Mouse (Mus musculus): ENCODE data around the gene Fam155a. TPM values are rescaled to one million over a fixed set of nuclear protein-coding genes. Genes with fewer than 3 reads are reported as not detected.
"Not testable (repeated sequence)": the region's sequence is repeated elsewhere in the genome, so short reads cannot be mapped to it uniquely, and the experiment has no call there.

Gene Fam155a
- 17.1 and 18.9 TPM in 2 replicates for polyA plus RNA-seq (2015; fragmentation: Nextera tagmentation; extraction: Ambion mirVana)

DNA sequence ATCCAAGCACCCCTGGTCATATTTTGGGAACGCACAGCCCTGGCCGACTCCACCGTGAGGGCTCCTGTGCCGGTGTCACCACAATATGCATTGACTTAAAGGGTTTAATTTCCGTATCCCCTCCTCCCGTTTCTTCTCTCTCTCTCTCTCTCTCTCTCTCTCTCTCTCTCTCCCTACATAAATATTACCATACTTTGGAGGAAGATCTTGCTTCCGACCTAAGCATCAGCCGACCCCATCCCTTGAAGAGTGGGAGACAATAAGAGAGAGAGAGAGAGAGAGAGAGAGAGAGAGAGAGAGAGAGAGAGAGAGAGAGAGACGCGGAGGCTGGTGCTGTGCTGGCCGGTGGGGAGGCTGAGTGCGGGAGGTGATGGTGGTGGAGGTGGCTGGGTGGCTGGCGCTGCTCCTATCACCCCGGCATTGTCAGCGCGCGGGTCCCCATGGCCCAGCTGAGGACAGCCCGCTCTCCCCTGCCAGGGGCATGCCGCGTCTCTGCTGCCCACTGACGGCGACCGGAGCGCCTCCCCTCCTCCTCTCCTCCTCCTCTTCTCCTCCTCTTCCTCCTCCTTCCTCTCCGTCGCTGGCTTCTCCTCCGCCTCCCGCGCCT is at the start of gene Fam155a:
Fam155a (minus strand) TSS at position 163 of the 607 bp plus-strand sequence.
- Histone ChIP-seq H3K9me3 (no peaks in the 10 kb centered on the region), H3K4me1 (peaks cover 22% of the 10 kb centered on the region), H3K9ac (replicated peaks) (peak within 1 kb of the TSS; percentile 66), H3K27ac (replicated peaks) (peak within 1 kb of the TSS; percentile 84), H3K27me3 (no peaks in the 10 kb centered on the region), H3K4me3 (peak within 1 kb of the TSS; percentile 79), H3K4me2 (replicated peaks) (peak within 1 kb of the TSS; percentile 89), H3K36me3 (no peaks in the 10 kb centered on the region)
- 2% methylated on average over 23 of the region's 29 CpGs for WGBS
- peak; percentile 81 for ATAC-seq (replicated peaks)

DNA sequence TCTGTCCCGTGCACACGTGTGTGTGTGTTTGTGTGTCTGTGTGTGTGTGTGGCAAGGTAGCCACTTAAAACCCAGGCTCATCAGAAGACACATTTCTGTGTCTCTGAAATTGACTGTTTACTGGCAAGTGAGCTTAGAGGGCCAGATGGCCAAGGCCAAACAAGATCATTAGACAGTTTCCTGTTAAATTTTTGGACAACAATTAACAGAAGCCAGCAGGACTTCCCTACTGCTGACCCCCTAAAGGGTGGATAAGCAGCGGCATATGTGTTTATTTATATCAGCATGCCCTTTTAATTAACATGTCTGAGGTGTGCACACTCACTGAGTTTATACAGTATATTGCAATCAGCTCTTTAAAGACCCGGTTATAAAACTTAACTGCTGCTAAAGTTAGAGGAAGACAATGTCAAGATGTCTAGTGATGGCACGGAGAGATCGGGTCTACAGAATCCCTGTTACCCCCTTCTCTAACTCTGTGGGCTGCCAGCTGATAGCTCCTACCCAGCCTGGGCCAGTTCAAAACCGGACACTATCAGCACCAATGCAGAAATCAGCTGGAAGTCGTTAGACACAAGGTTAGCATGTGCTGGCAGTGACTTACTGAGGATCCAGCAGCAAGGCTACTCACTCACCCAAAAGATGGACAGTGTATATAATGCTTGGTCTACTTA is 42.4 kb upstream of the Fam155a start:
- no peak overlapping the region for H3K27ac ChIP-seq (replicated peaks)
- H3K27me3 ChIP-seq, result no peaks in the 10 kb centered on the region
- H3K4me1 ChIP-seq, result peaks cover 9% of the 10 kb centered on the region; the same call in 1 of the 2 replicates
- H3K4me3 ChIP-seq, result no peak overlapping the region
- H3K9ac ChIP-seq (replicated peaks), result no peak overlapping the region
- WGBS, result 75% methylated on average over 8 of the region's 8 CpGs
- H3K36me3 ChIP-seq, result no peaks in the 10 kb centered on the region
- ATAC-seq (replicated peaks), result no peak
- no peak overlapping the region for H3K4me2 ChIP-seq (replicated peaks)
- H3K9me3 ChIP-seq, result no peaks in the 10 kb centered on the region

DNA sequence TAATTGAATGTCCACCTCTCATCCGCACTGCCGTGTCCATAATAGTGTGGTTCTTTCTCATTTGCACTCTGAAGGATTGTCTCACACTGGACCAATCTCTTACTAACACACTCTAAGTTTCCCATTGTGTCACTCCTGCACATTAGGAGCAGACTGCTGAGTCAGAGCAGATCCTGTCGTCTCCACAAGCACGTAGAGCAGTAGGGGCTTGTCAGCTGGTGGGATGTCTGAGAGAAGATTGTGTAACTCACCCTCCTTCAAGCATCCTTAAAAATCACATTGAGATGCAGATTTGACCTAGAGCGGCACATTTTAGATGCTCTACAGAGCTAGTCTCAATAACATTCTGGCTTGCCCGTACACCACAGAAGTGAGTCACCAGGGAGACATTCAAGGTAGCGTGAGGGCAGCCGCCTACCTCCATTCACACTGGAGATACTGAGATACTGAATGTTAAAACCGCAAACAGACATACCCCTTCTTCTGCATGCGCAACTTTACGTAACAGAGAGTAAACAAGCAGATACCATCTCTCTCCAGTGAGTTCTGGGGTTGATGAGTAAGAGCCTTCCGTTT is 40.1 kb upstream of the Fam155a start:
- Histone ChIP-seq H3K27ac (replicated peaks) (no peak overlapping the region), H3K27me3 (no peaks in the 10 kb centered on the region), H3K9me3 (no peaks in the 10 kb centered on the region), H3K4me3 (no peak overlapping the region), H3K4me2 (replicated peaks) (no peak overlapping the region), H3K9ac (replicated peaks) (no peak overlapping the region), H3K4me1 (no peaks in the 10 kb centered on the region), H3K36me3 (no peaks in the 10 kb centered on the region)
- ATAC-seq (replicated peaks), result no peak
- 72% methylated on average over 12 of the region's 12 CpGs for WGBS

DNA sequence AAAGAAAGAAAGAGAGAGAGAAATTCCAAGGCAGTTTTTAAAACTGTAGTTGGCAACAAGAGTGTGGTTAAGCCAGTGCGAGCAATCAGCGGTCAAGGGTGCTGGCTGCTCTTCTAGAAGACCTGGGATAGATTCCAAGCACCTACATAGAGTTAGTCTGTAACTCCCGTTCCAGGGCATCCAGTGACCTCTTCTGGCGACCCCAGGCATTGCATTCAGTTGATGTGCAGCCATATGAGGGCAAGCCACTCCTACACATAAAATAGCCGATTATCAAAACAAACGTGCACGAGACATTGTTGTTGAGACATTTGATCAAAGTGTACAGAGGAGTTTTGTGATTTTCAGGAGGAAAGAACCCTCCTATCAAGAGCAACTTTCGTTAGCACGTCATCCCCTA is 37.6 kb upstream of the Fam155a start:
- Histone ChIP-seq H3K27ac (replicated peaks) (no peak overlapping the region), H3K27me3 (no peaks in the 10 kb centered on the region), H3K9ac (replicated peaks) (no peak overlapping the region), H3K9me3 (no peaks in the 10 kb centered on the region), H3K4me2 (replicated peaks) (no peak overlapping the region), H3K4me1 (no peaks in the 10 kb centered on the region), H3K36me3 (no peaks in the 10 kb centered on the region), H3K4me3 (no peak overlapping the region)
- 86% methylated on average over 9 of the region's 9 CpGs for WGBS
- no peak for ATAC-seq (replicated peaks)

DNA sequence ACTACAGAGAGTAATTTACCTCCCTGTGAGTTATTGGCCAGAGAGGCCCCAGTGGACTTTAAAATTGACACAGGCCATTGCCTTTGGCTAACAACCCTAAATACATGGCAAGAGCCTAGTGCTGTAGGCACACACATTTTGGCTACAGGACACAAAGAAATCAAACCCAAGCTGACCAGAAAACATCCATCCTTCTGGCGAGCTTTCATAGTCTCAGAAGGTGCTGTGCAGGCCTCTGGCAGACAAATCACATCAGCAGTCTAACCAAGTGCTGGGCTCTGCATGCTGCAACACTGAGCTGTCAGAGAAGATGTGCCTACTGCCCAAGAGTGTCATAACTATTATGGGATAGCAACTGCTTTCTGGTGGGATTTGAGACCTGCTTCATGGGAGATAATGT is 34.7 kb upstream of the Fam155a start:
- no peak overlapping the region for H3K4me3 ChIP-seq
- no peak overlapping the region for H3K27ac ChIP-seq (replicated peaks)
- H3K4me1 ChIP-seq, result no peaks in the 10 kb centered on the region
- H3K9me3 ChIP-seq, result no peaks in the 10 kb centered on the region
- no peak for ATAC-seq (replicated peaks)
- H3K36me3 ChIP-seq, result no peaks in the 10 kb centered on the region
- H3K9ac ChIP-seq (replicated peaks), result no peak overlapping the region
- H3K4me2 ChIP-seq (replicated peaks), result no peak overlapping the region
- no peaks in the 10 kb centered on the region for H3K27me3 ChIP-seq
- 74% methylated on average over 1 of the region's 1 CpGs for WGBS

DNA sequence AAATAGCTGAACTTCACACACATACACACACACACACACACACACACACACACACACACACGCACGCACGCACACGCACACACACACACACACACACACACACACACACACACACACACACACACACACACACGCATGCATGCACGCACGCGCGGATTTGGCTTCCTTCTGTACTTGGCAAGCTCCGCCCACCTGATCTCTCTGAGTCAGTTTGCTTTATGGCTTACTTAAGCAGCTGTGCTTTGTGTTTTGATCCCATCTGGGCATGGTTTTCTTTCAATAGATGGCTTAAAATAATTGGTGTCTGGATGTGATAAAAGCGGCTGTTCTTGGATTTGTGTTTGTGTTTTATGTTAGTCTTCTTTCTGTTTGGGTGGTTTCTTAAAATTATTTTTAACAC is 29.4 kb upstream of the Fam155a start:
- ATAC-seq (replicated peaks); H3K9ac ChIP-seq (replicated peaks); H3K4me1 ChIP-seq; H3K4me2 ChIP-seq (replicated peaks); H3K9me3 ChIP-seq; H3K36me3 ChIP-seq; H3K27me3 ChIP-seq; H3K4me3 ChIP-seq; H3K27ac ChIP-seq (replicated peaks): not testable (repeated sequence)
- WGBS, result 80% methylated on average over 8 of the region's 11 CpGs

DNA sequence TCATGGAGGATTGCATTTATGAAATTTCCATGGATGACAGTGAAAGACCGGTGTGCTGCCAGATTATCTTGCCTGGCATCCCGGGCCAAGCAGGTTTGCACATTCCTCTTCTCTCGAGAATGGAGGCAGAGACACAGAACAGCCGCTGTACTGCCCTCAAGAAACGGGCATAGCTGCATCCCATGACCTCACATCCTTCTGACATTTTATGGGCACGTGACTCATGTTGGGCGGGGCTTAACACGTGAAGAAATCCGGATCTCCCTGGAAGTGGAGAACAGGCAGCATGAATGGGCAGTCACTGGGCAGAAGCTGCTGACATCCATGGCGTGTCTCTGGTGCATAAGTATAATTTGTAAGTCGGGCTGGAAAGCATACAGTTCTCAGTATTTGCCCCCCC is 29.0 kb upstream of the Fam155a start:
- Histone ChIP-seq H3K9ac (replicated peaks) (no peak overlapping the region), H3K27ac (replicated peaks) (no peak overlapping the region), H3K4me2 (replicated peaks) (no peak overlapping the region), H3K36me3 (no peaks in the 10 kb centered on the region), H3K9me3 (no peaks in the 10 kb centered on the region), H3K27me3 (no peaks in the 10 kb centered on the region), H3K4me3 (no peak overlapping the region), H3K4me1 (no peaks in the 10 kb centered on the region)
- WGBS, result 86% methylated on average over 11 of the region's 11 CpGs
- ATAC-seq (replicated peaks), result no peak

DNA sequence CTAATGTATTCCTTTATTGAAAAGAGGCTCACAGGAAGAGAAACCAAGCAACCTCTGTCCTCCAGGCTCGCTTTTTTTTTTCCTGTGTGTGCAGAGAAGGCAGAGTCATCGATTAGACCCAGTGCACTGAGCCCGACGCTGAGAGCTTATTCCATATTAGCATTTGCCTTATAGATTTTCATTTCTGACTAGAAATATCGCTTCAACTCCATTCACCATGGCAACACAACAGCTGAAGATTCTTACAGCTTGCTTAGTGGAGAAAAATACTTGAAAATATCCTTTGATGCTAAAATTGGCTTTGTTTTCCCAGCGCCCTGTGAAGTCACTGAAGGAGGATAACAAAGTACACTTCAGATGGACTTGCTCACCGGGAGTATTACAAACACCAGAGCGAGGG is 26.6 kb upstream of the Fam155a start:
- no peaks in the 10 kb centered on the region for H3K4me1 ChIP-seq
- ATAC-seq (replicated peaks), result no peak
- H3K9me3 ChIP-seq, result no peaks in the 10 kb centered on the region
- no peak overlapping the region for H3K4me3 ChIP-seq
- H3K27me3 ChIP-seq, result no peaks in the 10 kb centered on the region
- H3K27ac ChIP-seq (replicated peaks), result no peak overlapping the region
- 78% methylated on average over 8 of the region's 8 CpGs for WGBS
- no peak overlapping the region for H3K4me2 ChIP-seq (replicated peaks)
- no peak overlapping the region for H3K9ac ChIP-seq (replicated peaks)
- H3K36me3 ChIP-seq, result no peaks in the 10 kb centered on the region

DNA sequence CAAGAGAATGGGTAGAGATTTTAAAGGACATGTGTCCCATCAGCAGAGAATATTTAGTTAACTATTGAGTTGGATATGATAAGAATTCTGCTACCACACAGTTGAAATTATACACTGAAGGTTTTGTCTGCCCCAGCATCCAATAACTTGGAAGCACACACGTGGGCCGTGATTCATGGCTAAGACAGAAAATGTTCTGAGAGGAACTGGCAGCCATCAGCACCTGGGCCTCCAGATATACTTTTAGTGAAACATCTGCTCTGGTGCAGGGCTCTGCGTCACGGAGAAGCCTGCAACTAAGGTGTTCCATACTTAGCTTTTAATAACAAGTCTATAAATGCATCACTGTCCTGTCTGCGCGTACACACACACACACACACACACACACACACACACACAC is 24.8 kb upstream of the Fam155a start:
- no peaks in the 10 kb centered on the region for H3K9me3 ChIP-seq
- no peaks in the 10 kb centered on the region for H3K36me3 ChIP-seq
- no peaks in the 10 kb centered on the region for H3K4me1 ChIP-seq
- ATAC-seq (replicated peaks), result no peak
- H3K27me3 ChIP-seq, result no peaks in the 10 kb centered on the region
- H3K9ac ChIP-seq (replicated peaks), result no peak overlapping the region
- WGBS, result 94% methylated on average over 6 of the region's 6 CpGs
- H3K4me3 ChIP-seq, result no peak overlapping the region
- no peak overlapping the region for H3K27ac ChIP-seq (replicated peaks)
- no peak overlapping the region for H3K4me2 ChIP-seq (replicated peaks)

DNA sequence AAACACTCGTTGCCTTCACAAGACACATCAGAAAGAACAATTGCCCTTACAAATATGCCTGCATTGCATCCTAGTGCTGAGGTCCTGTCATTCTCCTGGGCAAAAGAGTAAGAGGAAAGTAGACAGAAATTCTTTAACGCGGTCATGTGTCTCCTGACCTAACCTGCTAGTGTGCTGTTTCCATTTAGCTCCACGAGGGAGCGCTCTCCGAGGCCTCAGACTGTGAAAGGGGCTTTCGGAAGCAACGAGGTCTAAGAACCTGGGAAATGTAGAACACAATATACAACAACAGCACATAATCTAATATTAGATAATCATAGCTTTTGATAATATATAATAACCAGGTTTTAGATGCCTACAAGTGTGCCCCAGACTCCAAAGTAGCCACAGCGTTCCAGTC is 22.4 kb upstream of the Fam155a start:
- no peak overlapping the region for H3K4me3 ChIP-seq
- no peak for ATAC-seq (replicated peaks)
- 66% methylated on average over 9 of the region's 9 CpGs for WGBS

DNA sequence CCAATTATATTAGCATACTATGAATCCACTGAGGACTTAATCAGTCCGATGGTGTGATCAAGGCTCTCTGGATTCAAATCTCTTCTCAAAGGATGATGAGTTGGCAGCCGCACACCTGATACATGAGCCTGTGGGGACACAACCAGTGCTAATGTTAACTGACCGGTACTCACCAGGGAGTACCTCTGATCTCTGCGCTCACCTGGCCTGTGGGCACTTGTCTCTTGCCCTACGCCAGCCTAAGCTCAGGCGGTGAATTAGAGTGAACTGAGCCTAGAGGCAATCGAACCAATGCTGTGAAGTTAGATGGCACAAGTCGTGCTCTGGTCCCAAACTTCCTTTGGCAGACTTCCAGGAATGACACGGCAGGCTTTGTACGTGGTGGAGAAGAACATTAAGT is 9.4 kb upstream of the Fam155a start:
- no peak overlapping the region for H3K4me3 ChIP-seq
- H3K27me3 ChIP-seq, result no peaks in the 10 kb centered on the region
- H3K9ac ChIP-seq (replicated peaks), result no peak overlapping the region
- H3K36me3 ChIP-seq, result no peaks in the 10 kb centered on the region
- no peak overlapping the region for H3K27ac ChIP-seq (replicated peaks)
- 80% methylated on average over 10 of the region's 10 CpGs for whole genome bisulfite sequencing
- no peaks in the 10 kb centered on the region for H3K9me3 ChIP-seq
- no peak overlapping the region for H3K4me2 ChIP-seq (replicated peaks)
- ATAC-seq (replicated peaks), result no peak
- no peaks in the 10 kb centered on the region for H3K4me1 ChIP-seq

More for the DNA sequence above, 22.4 kb upstream of the Fam155a start:
- no peaks in the 10 kb centered on the region for H3K27me3 ChIP-seq
- no peak overlapping the region for H3K4me2 ChIP-seq (replicated peaks)
- no peak overlapping the region for H3K9ac ChIP-seq (replicated peaks)
- no peak overlapping the region for H3K27ac ChIP-seq (replicated peaks)
- H3K36me3 ChIP-seq, result no peaks in the 10 kb centered on the region
- no peaks in the 10 kb centered on the region for H3K9me3 ChIP-seq
- no peaks in the 10 kb centered on the region for H3K4me1 ChIP-seq

DNA sequence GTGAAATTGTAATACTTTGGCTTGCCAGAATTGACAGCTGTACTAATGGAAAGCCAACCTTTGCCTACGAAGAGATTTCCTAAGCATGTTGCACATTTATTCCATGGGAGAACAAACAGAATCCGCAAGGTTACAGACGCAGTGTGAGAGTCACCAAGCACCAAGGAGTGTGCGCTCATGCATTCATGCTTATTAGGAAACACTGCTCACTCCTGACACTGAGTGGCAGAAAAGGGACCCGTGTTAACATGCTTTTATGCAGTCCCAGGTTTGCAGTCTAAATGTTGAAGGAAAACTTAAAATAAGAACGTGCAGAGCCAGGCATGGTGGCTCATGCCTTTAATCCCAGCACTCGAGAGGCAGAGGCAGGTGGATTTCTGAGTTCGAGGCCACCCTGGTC is 7.2 kb upstream of the Fam155a start:
- Histone ChIP-seq H3K4me2 (replicated peaks) (no peak overlapping the region), H3K36me3 (no peaks in the 10 kb centered on the region), H3K9me3 (no peaks in the 10 kb centered on the region), H3K27me3 (no peaks in the 10 kb centered on the region), H3K27ac (replicated peaks) (no peak overlapping the region), H3K4me3 (no peak overlapping the region), H3K4me1 (no peaks in the 10 kb centered on the region), H3K9ac (replicated peaks) (no peak overlapping the region)
- no peak for ATAC-seq (replicated peaks)
- WGBS, result 52% methylated on average over 8 of the region's 8 CpGs

Data from forebrain, embryonic 15.5 days (tissue).